Mouse (Mus musculus) hindbrain, postnatal 0 days (tissue): ENCODE data around the gene Rbm10. TPM values are rescaled to one million over a fixed set of nuclear protein-coding genes. Genes with fewer than 3 reads are reported as not detected.

Source experiments
- ATAC-seq: fragments of 200-750 bp; cut with Nextera tagmentation; 2 replicates; pipeline ENCODE4 v1.8.0; 2017; ENCODE audit warnings: mild to moderate bottlenecking, moderate TSS enrichment, moderate library complexity
- DNase-seq: peaks from one replicate; pipeline ENCODE4 v3.0.0-alpha.2; 2015; ENCODE audit warnings: low spot score
- H3K27ac ChIP-seq: fragments of 300-500 bp; sonication (generic); 2 replicates; pipeline ENCODE4 v1.5.1; 2014; ENCODE audit warnings: mild to moderate bottlenecking
- H3K27me3 ChIP-seq: fragments of 300-500 bp; sonication (generic); 2 replicates; pipeline ENCODE4 v1.6.1; 2014; ENCODE audit warnings: low read length, mixed read lengths; ENCODE audit not compliant: insufficient read depth
- H3K36me3 ChIP-seq: fragments of 300-500 bp; sonication (generic); 2 replicates; pipeline ENCODE4 v1.6.1; 2014; ENCODE audit warnings: low read length, mixed read lengths; ENCODE audit not compliant: insufficient read depth
- H3K4me1 ChIP-seq: fragments of 300-500 bp; sonication (generic); 2 replicates; pipeline ENCODE4 v1.6.1; 2014; ENCODE audit warnings: antibody characterized with exemption, low read length, mixed read lengths; ENCODE audit not compliant: insufficient read depth
- H3K4me2 ChIP-seq: fragments of 300-500 bp; sonication (generic); 2 replicates; pipeline ENCODE4 v1.6.1; 2014; ENCODE audit warnings: low read depth, mild to moderate bottlenecking, low read length, moderate library complexity, mixed read lengths
- H3K4me3 ChIP-seq: fragments of 300-500 bp; sonication (generic); 2 replicates; pipeline ENCODE4 v1.5.1; 2014; ENCODE audit warnings: low read length
- H3K9ac ChIP-seq: fragments of 300-500 bp; sonication (generic); replicated peaks from 2 replicates; pipeline ENCODE4 v1.6.1; 2014; ENCODE audit warnings: mild to moderate bottlenecking, low read length, moderate library complexity, mixed read lengths
- H3K9me3 ChIP-seq: fragments of 300-500 bp; sonication (generic); 2 replicates; pipeline ENCODE4 v1.6.1; 2016; ENCODE audit warnings: low read length, mixed read lengths
- CTCF ChIP-seq: IDR thresholded peaks from 2 replicates; pipeline ENCODE4 v1.5.1; 2016; ENCODE audit warnings: antibody characterized with exemption, control low read depth, low read depth
- WGBS: fragments of 180-500 bp; shearing (Covaris S2); extraction: QIAGEN DNeasy Blood & Tissue Kit; methylation state at CpG from one replicate; pipeline ENCODE4 v1.1.7; 2014; 5-methylcytosine and 5-hydroxymethylcytosine counted together
- polyA plus RNA-seq: library from polyadenylated mRNA; unstranded; fragments of >200 nt; fragmentation: Nextera tagmentation; extraction: Ambion mirVana; gene quantifications from 2 replicates; pipeline ENCODE4 v1.2.1, GENCODE M21; 2015
- total RNA-seq: library from RNA; depleted of rRNA; stranded (reverse); fragments of >200 nt; gene quantifications from 2 replicates; pipeline ENCODE4 v1.2.3, GENCODE M21; 2014; rRNA removed

Rbm10 gene
- total and polyA plus RNA-seq, 2 experiments from 2014 or later, result 29.5 to 64.2 TPM

- no peak for TF ChIP-seq CTCF
- 76% methylated on average over 1 of the region's 1 CpGs for WGBS
Observed at GRCm38 (mm10) chrX:20692616-20693015, 75.3 kb downstream of the Rbm10 start.

GRCm38 (mm10) chrX:20695842-20696241, 78.5 kb downstream of the Rbm10 start:
- Histone ChIP-seq H3K4me1 (no peaks in the 10 kb centered on the region), H3K36me3 (peaks cover 7% of the 10 kb centered on the region; the same call in 1 of the 2 replicates), H3K27me3 (no peaks in the 10 kb centered on the region), H3K4me3 (no peak overlapping the region), H3K9ac (no peak overlapping the region), H3K9me3 (no peaks in the 10 kb centered on the region), H3K4me2 (no peak overlapping the region), H3K27ac (no peak overlapping the region)
- WGBS, result 90% methylated on average over 4 of the region's 4 CpGs
- no peak for DNase-seq
- no peak for TF ChIP-seq CTCF
- no peak for ATAC-seq

More at GRCm38 (mm10) chrX:20692616-20693015, 75.3 kb downstream of the Rbm10 start:
- Histone ChIP-seq H3K4me2 (no peak overlapping the region), H3K36me3 (peaks cover 7% of the 10 kb centered on the region; the same call in 1 of the 2 replicates), H3K4me3 (no peak overlapping the region), H3K9me3 (no peaks in the 10 kb centered on the region), H3K9ac (no peak overlapping the region), H3K27ac (no peak overlapping the region), H3K27me3 (no peaks in the 10 kb centered on the region), H3K4me1 (0 out of 2 replicates have a peak, but pooled peaks cover 2% of the 10 kb centered on the region)
- no peak for ATAC-seq
- DNase-seq, result no peak

Other genes starting within 250 kb of the Rbm10 start
- gene Jade3, start 191.8 kb upstream of the Rbm10 start, total RNA-seq, result 4.9 and 5.9 TPM in 2 replicates
- gene Jade3, start 191.8 kb upstream of the Rbm10 start, polyA plus RNA-seq, result 2.3 and 2.6 TPM in 2 replicates
- 0.25 TPM in 1 of 2 replicates, not detected in the other for gene Rgn, start 67.7 kb upstream of the Rbm10 start, total RNA-seq
- gene Rgn, start 67.7 kb upstream of the Rbm10 start, polyA plus RNA-seq, result 1.0 and 1.3 TPM in 2 replicates
- 94.3 and 150 TPM in 2 replicates for gene Ndufb11, start 116 bp downstream of the Rbm10 start, total RNA-seq
- gene Ndufb11, start 116 bp downstream of the Rbm10 start, polyA plus RNA-seq, result 325 and 336 TPM in 2 replicates
- gene Uba1, start 40.8 kb downstream of the Rbm10 start, total RNA-seq, result 594 and 667 TPM in 2 replicates
- gene Uba1, start 40.8 kb downstream of the Rbm10 start, polyA plus RNA-seq, result 225 and 243 TPM in 2 replicates
- gene Cdk16, start 70.5 kb downstream of the Rbm10 start, total RNA-seq, result 260 TPM in 2 replicates
- gene Cdk16, start 70.5 kb downstream of the Rbm10 start, polyA plus RNA-seq, result 157 and 169 TPM in 2 replicates
- gene Usp11, start 86.4 kb downstream of the Rbm10 start, total RNA-seq, result 99.0 and 109 TPM in 2 replicates
- 60.3 and 68.9 TPM in 2 replicates for gene Usp11, start 86.4 kb downstream of the Rbm10 start, polyA plus RNA-seq
- 294 and 310 TPM in 2 replicates for gene Araf, start 180.3 kb downstream of the Rbm10 start, total RNA-seq
- gene Araf, start 180.3 kb downstream of the Rbm10 start, polyA plus RNA-seq, result 381 and 392 TPM in 2 replicates